Mouse (Mus musculus) small intestine, adult 2 months (tissue): Measurements from ENCODE around the gene Zfp354a. TPM values are rescaled to one million over a fixed set of nuclear protein-coding genes. Genes with fewer than 3 reads are reported as not detected.
"Not testable (repeated sequence)": the region's sequence is repeated elsewhere in the genome, so short reads cannot be mapped to it uniquely, and the experiment has no call there.

Experiments
- H3K27ac ChIP-seq: fragments of 200-500 bp; 2 replicates; pipeline ENCODE4 v1.5.1; 2012; ENCODE audit warnings: low read depth, low read length, control low read depth, inconsistent platforms; ENCODE audit not compliant: insufficient read depth
- H3K27me3 ChIP-seq: fragments of 200-500 bp; 2 replicates; pipeline ENCODE4 v1.6.1; 2012; ENCODE audit warnings: mild to moderate bottlenecking, moderate library complexity, low read length, inconsistent platforms; ENCODE audit not compliant: control insufficient read depth, insufficient read depth
- H3K36me3 ChIP-seq: fragments of 200-500 bp; 2 replicates; pipeline ENCODE4 v1.6.1; 2012; ENCODE audit warnings: mild to moderate bottlenecking, low read length, control low read depth, inconsistent platforms; ENCODE audit not compliant: control insufficient read depth, insufficient read depth
- H3K4me1 ChIP-seq: fragments of 200-500 bp; 2 replicates; pipeline ENCODE4 v1.6.1; 2012; ENCODE audit warnings: low read length, inconsistent platforms, mixed read lengths; ENCODE audit not compliant: control insufficient read depth, insufficient read depth, insufficient read length
- H3K4me3 ChIP-seq: fragments of 200-500 bp; 2 replicates; pipeline ENCODE4 v1.5.1; 2012; ENCODE audit warnings: low read depth, mild to moderate bottlenecking, control low read depth, inconsistent platforms, low read length, moderate library complexity
- CTCF ChIP-seq: fragments of 200-500 bp; IDR thresholded peaks from 2 replicates; pipeline ENCODE4 v1.5.1; 2012; ENCODE audit warnings: low read depth, mild to moderate bottlenecking, control low read depth, inconsistent platforms, low read length, moderate library complexity, mixed read lengths; ENCODE audit not compliant: insufficient replicate concordance, insufficient read length; ENCODE audit errors: extremely low read depth
- POLR2A ChIP-seq: fragments of 200-500 bp; IDR thresholded peaks from 2 replicates; pipeline ENCODE4 v1.6.1; 2012; ENCODE audit warnings: low read depth, mild to moderate bottlenecking, control low read depth, inconsistent platforms, low read length, moderate library complexity
- WGBS: fragments of 180-500 bp; shearing (Covaris S2); methylation state at CpG from one replicate; pipeline ENCODE4 v1.1.7; 2018; 5-methylcytosine and 5-hydroxymethylcytosine counted together
- polyA plus RNA-seq: library from polyadenylated mRNA; depleted of rRNA; stranded (reverse); fragments of >200 nt; gene quantifications from 2 replicates; pipeline ENCODE4 v1.2.3, GENCODE M21; 2012

Zfp354a gene
- polyA plus RNA-seq, 1 experiment = 0.10 TPM

- Histone ChIP-seq H3K27me3 (no peaks in the 10 kb centered on the region; the same call in 1 of the 2 replicates), H3K4me1 (no peaks in the 10 kb centered on the region), H3K27ac (no peak overlapping the region), H3K36me3 (no peaks in the 10 kb centered on the region), H3K4me3 (no peak overlapping the region)
- TF ChIP-seq POLR2A (no peak), CTCF (no peak)
- WGBS = 69% methylated on average over 2 of the region's 2 CpGs
Observed at GRCm38 (mm10) chr11:51035951-51036350, 23.1 kb upstream of the Zfp354a start.

- not testable (repeated sequence) for H3K27ac ChIP-seq, H3K4me1 ChIP-seq, H3K36me3 ChIP-seq, H3K27me3 ChIP-seq, H3K4me3 ChIP-seq
- 44% methylated on average over 3 of the region's 3 CpGs for WGBS
Observed at GRCm38 (mm10) chr11:51044776-51045175, 14.3 kb upstream of the Zfp354a start.

GRCm38 (mm10) chr11:51047809-51048208, 11.2 kb upstream of the Zfp354a start, which contains the start of gene Olfr1375:
Gene Olfr1375, plus strand, starts transcription at chr11:51048109.
- H3K27me3 ChIP-seq, H3K4me3 ChIP-seq, H3K4me1 ChIP-seq, H3K36me3 ChIP-seq, H3K27ac ChIP-seq: not testable (repeated sequence)
- WGBS = 55% methylated on average over 3 of the region's 3 CpGs

- H3K27ac ChIP-seq = no peak overlapping the region
- no peaks in the 10 kb centered on the region for H3K4me1 ChIP-seq
- TF ChIP-seq POLR2A (no peak), CTCF (no peak)
- no peaks in the 10 kb centered on the region for H3K27me3 ChIP-seq
- no peak overlapping the region for H3K4me3 ChIP-seq
- WGBS = 53% methylated on average over 2 of the region's 2 CpGs
- no peaks in the 10 kb centered on the region for H3K36me3 ChIP-seq
Observed at GRCm38 (mm10) chr11:51051678-51052077, 7.4 kb upstream of the Zfp354a start.

DNA sequence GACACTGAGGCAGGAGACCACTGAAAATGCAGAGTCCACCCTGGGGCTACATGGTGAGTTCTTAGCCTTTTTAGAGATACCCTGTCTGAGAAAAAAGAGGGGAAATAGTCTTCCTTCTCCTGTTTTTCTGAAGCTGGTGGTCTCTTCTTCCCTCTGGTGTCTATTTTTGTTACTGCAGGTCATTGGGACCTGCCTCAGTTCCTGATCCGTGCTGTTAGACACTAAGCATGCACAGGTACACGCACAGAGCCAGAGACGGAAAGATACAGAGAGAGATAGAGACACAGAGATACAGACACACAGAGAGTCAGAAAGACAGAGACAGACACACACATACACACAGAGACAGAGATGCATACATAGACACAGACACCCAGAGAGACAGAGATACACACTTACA, 5.8 kb upstream of the Zfp354a start:
- no peaks in the 10 kb centered on the region for H3K4me1 ChIP-seq
- H3K27me3 ChIP-seq = no peaks in the 10 kb centered on the region
- no peak overlapping the region for H3K27ac ChIP-seq
- no peak for TF ChIP-seq CTCF
- TF ChIP-seq POLR2A = no peak
- H3K36me3 ChIP-seq = no peaks in the 10 kb centered on the region
- 33% methylated on average over 3 of the region's 3 CpGs for WGBS
- no peak overlapping the region for H3K4me3 ChIP-seq

DNA sequence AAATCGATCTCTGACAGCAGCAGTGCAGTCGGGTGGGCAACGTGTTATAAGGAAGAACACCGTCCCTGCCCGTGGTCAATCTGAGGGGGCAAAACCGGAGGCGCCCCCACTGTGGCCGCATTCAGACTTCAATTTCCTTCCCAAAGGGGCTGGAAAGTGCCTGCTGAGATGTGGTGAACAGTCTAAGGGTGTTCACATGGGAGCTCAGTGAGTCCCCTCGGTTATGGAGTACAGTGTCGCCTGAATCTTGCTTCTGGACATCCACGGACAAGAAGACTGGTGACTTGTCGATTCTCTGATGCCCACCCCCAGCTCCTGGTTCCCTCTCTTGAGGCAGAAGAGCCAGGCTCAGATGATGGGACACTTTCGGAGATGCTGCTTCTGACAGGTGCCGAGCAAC, 583 bp downstream of the Zfp354a start:
- Histone ChIP-seq H3K4me1 (no peaks in the 10 kb centered on the region), H3K36me3 (no peaks in the 10 kb centered on the region), H3K4me3 (peak overlapping the region; percentile 92), H3K27me3 (no peaks in the 10 kb centered on the region), H3K27ac (no peak overlapping the region)
- WGBS = 15% methylated on average over 14 of the region's 14 CpGs
- TF ChIP-seq POLR2A = no peak
- TF ChIP-seq CTCF = no peak

DNA sequence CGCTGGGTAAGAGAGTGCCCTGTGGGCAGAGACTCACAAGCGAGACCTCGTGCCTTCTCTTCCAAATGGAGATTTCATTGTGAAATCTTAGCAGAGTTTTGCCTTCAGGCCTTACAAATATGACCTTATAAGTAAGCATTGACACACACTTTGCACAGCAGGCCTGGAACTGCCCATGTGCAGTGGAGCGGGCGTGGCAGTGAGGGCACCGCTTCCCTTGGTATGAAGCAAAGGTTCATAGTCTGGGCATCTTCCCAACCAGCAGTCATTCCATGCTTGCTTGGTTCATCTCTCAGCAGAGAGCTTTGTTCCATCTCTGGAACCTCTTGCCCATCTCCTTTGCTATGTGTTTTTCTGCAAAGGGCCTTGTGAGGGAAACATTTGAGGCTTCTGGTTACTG, 1.9 kb downstream of the Zfp354a start:
- H3K36me3 ChIP-seq = no peaks in the 10 kb centered on the region
- TF ChIP-seq CTCF = no peak
- TF ChIP-seq POLR2A = no peak
- 78% methylated on average over 6 of the region's 6 CpGs for WGBS
- H3K4me3 ChIP-seq = no peak overlapping the region
- no peak overlapping the region for H3K27ac ChIP-seq
- H3K27me3 ChIP-seq = no peaks in the 10 kb centered on the region
- no peaks in the 10 kb centered on the region for H3K4me1 ChIP-seq

DNA sequence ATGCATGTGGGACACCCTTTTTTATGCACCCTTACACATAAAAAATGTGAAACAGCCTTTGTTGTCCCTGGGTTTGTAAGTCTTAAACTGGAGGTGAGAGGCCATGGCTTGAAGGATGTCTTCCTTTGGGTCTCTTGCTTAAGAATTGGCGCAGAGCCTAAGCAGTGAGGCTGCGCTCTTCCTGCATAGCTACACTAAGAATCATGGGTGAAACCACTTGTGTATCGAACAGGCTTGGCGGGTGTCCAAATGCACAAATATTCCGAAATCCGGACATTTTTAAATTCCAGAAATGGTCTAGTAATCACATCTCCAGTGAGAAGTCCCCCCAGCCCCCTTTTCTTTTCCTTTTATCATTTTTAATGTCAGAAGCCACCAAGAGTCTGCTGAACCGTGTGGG, 4.2 kb downstream of the Zfp354a start:
- no peak overlapping the region for H3K4me3 ChIP-seq
- WGBS = 74% methylated on average over 7 of the region's 7 CpGs

More for the DNA sequence above, 4.2 kb downstream of the Zfp354a start:
- peaks cover 1% of the 10 kb centered on the region; the same call in 1 of the 2 replicates for H3K36me3 ChIP-seq
- no peaks in the 10 kb centered on the region for H3K4me1 ChIP-seq
- no peak overlapping the region for H3K27ac ChIP-seq
- no peaks in the 10 kb centered on the region for H3K27me3 ChIP-seq
- TF ChIP-seq POLR2A (no peak), CTCF (no peak)
